Mouse (Mus musculus): ENCODE measurements around the gene Large1. TPM values are rescaled to one million over a fixed set of nuclear protein-coding genes. Genes with fewer than 3 reads are reported as not detected.
A peak's percentile ranks its signal among the peaks of the same experiment; 100 is the strongest.
"Not testable (repeated sequence)": the region's sequence is repeated elsewhere in the genome, so short reads cannot be mapped to it uniquely, and the experiment has no call there.

The Large1 gene
- polyA plus RNA-seq, 1 experiment from 2014 or later: 16.8 TPM

DNA sequence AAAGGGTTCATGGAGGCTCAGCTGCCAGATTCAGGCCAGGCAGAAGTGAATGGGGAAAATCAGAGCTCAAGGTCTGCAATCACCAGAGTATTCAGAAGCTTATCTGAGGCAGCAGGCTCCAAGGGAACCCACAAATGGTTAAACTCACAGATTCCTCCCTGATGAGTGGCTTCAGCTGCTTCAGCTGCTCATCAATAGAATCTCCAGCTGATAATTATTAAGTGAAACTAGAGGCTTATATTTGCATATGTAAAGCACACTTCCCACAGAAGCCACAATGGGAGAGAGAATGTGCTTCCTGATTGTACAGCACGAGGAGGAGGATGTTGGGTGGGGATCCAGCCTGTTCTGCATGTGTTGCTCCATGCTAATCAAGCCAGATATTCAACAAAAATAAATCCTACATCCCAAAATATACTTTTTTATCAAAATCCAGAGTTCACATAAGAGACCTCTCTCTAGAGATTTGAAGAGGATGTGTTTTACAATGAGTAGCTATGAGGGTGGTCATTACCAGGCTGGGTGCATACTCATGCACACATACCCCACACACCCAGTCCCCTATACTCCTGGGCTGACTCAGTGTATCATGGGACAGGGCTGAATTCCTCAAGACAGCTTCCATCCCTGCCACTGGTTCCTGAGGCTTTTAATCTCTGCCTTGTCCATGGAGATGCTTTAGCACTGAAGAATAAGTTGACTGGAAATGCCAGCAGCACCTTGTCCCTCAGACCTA, 210.5 kb downstream of the Large1 start:
- Histone ChIP-seq H3K9me3 (no peaks in the 10 kb centered on the region), H3K4me3 (no peak overlapping the region), H3K36me3 (no peaks in the 10 kb centered on the region), H3K4me1 (peaks cover 12% of the 10 kb centered on the region), H3K4me2 (replicated peaks) (no peak overlapping the region), H3K9ac (replicated peaks) (no peak overlapping the region), H3K27me3 (no peaks in the 10 kb centered on the region), H3K27ac (replicated peaks) (peak overlapping the region; percentile 74)
- 0% methylated on average over 1 of the region's 1 CpGs for WGBS
- ATAC-seq (replicated peaks): peak; percentile 94

DNA sequence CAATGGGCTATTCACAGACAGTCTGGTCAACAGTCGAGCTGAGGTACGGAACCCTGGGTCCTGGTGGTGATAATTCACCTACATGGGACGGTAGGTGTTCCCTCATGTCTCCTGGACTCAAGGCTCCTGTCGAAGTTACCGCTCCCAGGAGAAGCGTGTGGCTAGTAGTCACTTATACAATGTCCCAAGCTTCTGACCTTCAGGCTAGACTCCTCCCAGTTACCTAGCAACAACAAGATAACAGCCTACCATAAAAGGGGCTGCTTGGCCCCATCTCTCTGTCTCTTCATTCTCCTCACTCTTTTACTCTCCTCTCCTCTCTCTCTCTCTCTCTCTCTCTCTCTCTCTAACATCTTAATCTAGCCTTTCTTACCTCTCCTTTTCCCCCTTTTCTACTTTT, 217.9 kb downstream of the Large1 start:
- WGBS: 93% methylated on average over 6 of the region's 6 CpGs

DNA sequence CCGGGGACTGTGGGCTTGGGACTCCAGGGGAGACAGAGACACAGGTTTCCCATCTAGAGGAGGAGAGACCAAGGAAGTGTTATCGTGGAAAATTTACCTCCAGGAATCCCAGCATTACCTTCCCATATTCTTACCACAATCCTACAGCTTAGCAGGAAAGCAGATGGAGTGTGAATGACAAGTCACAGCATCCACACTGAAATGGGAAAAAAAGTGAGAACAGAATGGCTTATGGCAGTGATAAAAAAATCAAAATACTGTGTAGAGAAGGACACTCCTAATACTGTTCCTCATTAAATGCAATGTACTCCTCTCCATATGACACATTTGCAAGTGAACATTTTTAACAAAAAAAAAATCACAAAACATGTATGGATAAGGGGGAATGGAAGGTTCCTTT, 221.3 kb downstream of the Large1 start:
- peak; percentile 81 for ATAC-seq (replicated peaks)
- Histone ChIP-seq H3K9ac (replicated peaks) (no peak overlapping the region), H3K4me3 (no peak overlapping the region), H3K4me2 (replicated peaks) (no peak overlapping the region), H3K36me3 (no peaks in the 10 kb centered on the region), H3K27me3 (no peaks in the 10 kb centered on the region), H3K27ac (replicated peaks) (peak overlapping the region; percentile 51), H3K9me3 (no peaks in the 10 kb centered on the region), H3K4me1 (no peaks in the 10 kb centered on the region)
- 79% methylated on average over 2 of the region's 2 CpGs for WGBS

More for the DNA sequence above, 217.9 kb downstream of the Large1 start:
- Histone ChIP-seq H3K9ac (replicated peaks) (no peak overlapping the region), H3K27ac (replicated peaks) (no peak overlapping the region), H3K4me1 (no peaks in the 10 kb centered on the region), H3K4me3 (no peak overlapping the region), H3K9me3 (no peaks in the 10 kb centered on the region), H3K4me2 (replicated peaks) (no peak overlapping the region), H3K27me3 (no peaks in the 10 kb centered on the region), H3K36me3 (no peaks in the 10 kb centered on the region)
- ATAC-seq (replicated peaks): no peak

DNA sequence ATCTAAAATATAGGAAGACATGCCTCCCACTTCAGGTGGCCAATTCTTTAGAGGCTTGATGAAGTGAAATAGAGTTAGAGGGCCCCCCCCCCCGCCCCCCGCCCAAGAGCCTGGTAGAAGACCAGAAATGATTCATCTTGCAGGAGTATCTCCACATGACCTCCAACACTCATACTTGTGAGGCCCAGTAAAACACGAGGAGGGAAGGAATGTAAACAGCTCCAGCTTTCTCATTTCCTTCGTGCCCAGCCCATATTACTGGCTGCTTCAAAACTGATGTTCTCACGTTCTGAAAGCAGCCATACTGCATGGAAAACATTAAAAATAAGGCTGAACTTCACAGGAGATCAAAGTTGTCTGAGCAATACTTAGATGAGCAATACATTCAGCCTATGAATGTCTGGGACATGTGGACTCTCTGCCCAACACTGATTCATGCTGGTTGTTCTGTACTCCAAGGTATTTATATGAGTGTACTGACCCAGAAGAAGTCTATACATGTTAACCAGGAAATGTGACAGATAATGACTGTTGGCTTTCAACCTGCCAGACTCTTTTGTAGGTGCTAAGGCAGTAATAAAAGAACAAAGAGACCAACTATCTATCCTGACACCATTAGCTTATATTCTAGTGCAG, 229.4 kb downstream of the Large1 start:
- Histone ChIP-seq H3K9me3 (no peaks in the 10 kb centered on the region), H3K27ac (replicated peaks) (no peak overlapping the region), H3K4me3 (no peak overlapping the region), H3K27me3 (no peaks in the 10 kb centered on the region), H3K4me2 (replicated peaks) (no peak overlapping the region), H3K4me1 (no peaks in the 10 kb centered on the region), H3K9ac (replicated peaks) (no peak overlapping the region), H3K36me3 (no peaks in the 10 kb centered on the region)
- no peak for ATAC-seq (replicated peaks)
- 88% methylated on average over 5 of the region's 5 CpGs for WGBS

DNA sequence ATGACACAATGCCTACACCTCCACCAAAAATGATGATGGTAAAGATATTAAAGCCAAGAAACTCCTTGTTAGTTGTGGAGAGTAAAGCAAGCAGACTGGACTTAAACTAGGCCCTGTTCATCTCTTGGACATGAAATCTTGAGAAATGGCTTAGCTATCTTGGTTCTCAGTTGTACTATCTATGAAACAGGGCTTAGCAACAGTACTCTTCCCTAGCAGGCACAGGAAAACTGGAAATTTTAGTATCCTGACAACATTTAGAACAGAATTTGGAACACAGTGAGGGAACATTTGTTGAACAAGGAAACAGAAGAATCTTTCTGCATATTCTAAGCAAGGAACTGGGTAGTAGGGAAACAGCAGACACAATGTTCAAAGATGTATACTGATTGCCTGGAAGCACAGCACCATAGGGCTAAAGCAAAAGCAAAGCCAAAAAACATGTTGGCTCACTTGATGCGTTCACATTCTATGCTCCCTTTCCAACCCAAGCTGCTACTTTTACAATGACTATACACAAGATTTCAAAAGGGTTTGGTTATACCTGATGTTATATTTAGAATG, 240.9 kb downstream of the Large1 start:
- H3K27me3 ChIP-seq: no peaks in the 10 kb centered on the region
- 89% methylated on average over 1 of the region's 1 CpGs for whole genome bisulfite sequencing
- no peak overlapping the region for H3K27ac ChIP-seq (replicated peaks)
- no peaks in the 10 kb centered on the region; the same call in 1 of the 2 replicates for H3K9me3 ChIP-seq
- H3K9ac ChIP-seq (replicated peaks): no peak overlapping the region
- H3K4me2 ChIP-seq (replicated peaks): no peak overlapping the region
- no peak overlapping the region for H3K4me3 ChIP-seq
- no peak for ATAC-seq (replicated peaks)
- no peaks in the 10 kb centered on the region for H3K36me3 ChIP-seq
- no peaks in the 10 kb centered on the region for H3K4me1 ChIP-seq

DNA sequence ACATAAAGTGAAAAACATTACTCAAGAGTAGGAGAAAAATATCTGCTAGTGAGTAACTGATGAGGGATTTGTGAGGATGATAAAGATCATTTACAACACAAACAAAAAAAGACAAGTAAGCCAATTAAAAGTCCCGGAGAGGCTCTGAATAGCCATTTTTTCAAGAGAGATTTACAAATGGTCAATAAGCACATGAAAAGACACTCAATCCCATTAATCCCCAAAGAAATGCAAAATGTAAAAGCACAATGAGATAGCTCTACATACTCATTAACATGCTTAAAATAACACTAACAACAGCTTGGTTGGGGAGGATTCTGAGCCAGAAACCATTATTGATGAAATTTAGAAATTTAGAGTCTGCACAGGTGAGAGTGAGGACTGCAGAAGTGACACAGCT, 249.3 kb downstream of the Large1 start:
- no peak overlapping the region for H3K9ac ChIP-seq (replicated peaks)
- ATAC-seq (replicated peaks): no peak
- H3K4me3 ChIP-seq: no peak overlapping the region
- 0 out of 2 replicates have a peak overlapping the region, but pooled peaks have one; percentile 4 for H3K27ac ChIP-seq (replicated peaks)
- WGBS: 3% methylated on average over 1 of the region's 1 CpGs
- no peaks in the 10 kb centered on the region for H3K4me1 ChIP-seq
- no peaks in the 10 kb centered on the region for H3K36me3 ChIP-seq
- H3K27me3 ChIP-seq: no peaks in the 10 kb centered on the region
- H3K9me3 ChIP-seq: no peaks in the 10 kb centered on the region
- H3K4me2 ChIP-seq (replicated peaks): no peak overlapping the region

DNA sequence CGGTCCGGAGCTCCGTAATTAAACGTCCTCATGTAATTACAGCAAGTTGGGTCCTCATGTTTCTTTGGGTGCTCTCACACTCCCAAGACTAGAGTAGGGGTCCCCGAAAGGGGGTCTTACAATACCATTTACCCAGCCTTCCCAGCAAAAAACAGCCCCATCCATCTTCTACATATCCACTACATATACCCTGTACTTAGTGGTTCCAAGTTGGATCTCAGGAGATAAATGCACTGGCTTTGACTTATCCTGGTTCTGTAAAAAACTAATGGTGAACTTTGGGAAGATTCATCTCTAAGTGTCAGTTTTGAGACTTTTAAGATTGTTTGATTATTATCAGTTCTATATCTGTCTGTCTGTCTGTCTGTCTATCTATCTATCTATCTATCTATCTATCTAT, 252.3 kb downstream of the Large1 start:
- Histone ChIP-seq H3K27me3 (no peaks in the 10 kb centered on the region), H3K4me1 (no peaks in the 10 kb centered on the region), H3K27ac (replicated peaks) (no peak overlapping the region), H3K9ac (replicated peaks) (no peak overlapping the region), H3K36me3 (no peaks in the 10 kb centered on the region), H3K4me2 (replicated peaks) (no peak overlapping the region), H3K9me3 (no peaks in the 10 kb centered on the region), H3K4me3 (no peak overlapping the region)
- WGBS: 92% methylated on average over 5 of the region's 5 CpGs
- ATAC-seq (replicated peaks): no peak

DNA sequence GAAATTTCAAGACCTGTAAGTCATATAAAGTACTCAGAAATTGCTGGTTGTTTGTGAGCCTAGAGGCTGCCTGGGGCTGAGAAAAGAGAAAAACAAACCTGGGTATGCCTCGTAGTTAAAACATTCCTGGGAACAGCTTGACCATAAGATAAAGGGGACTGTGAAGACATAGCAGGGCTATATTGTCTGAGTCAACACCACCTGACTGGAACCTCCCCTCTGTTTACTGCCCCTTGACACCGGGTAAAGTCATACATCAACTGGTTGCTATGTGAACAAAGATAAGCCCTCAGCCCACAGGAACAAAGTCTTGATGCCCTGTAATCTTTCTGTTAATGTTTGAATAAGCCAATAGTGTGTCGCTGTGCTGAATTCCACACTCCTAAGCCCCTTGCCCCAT, 252.7 kb downstream of the Large1 start:
- H3K4me3 ChIP-seq; H3K9me3 ChIP-seq; ATAC-seq (replicated peaks); H3K27me3 ChIP-seq; H3K36me3 ChIP-seq; H3K4me1 ChIP-seq; H3K27ac ChIP-seq (replicated peaks); H3K9ac ChIP-seq (replicated peaks); H3K4me2 ChIP-seq (replicated peaks): not testable (repeated sequence)
- WGBS: 63% methylated on average over 3 of the region's 3 CpGs

DNA sequence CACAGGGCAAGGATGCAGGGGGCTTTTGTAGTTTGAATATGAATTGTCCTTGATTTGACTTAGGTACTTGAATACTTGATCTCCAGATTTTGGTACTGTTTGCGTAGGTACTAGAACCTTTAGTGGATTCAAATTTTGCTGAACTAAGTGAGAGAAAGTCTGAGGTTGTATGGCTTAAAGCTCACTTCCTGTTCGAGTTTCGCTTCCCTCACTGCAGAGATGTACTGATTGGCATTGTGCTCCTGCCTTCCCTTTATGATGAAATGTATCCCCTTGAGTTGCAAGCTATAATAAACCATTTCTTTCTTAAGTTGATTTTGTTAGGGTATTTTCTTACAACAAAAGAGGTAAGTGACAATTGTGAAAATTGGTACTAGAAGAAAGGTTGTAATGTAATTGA, 253.8 kb downstream of the Large1 start:
- Histone ChIP-seq H3K27me3 (no peaks in the 10 kb centered on the region), H3K4me1 (no peaks in the 10 kb centered on the region), H3K36me3 (no peaks in the 10 kb centered on the region), H3K27ac (replicated peaks) (no peak overlapping the region), H3K9me3 (no peaks in the 10 kb centered on the region), H3K4me2 (replicated peaks) (no peak overlapping the region), H3K4me3 (no peak overlapping the region), H3K9ac (replicated peaks) (no peak overlapping the region)
- ATAC-seq (replicated peaks): no peak
- WGBS: 90% methylated on average over 3 of the region's 3 CpGs

DNA sequence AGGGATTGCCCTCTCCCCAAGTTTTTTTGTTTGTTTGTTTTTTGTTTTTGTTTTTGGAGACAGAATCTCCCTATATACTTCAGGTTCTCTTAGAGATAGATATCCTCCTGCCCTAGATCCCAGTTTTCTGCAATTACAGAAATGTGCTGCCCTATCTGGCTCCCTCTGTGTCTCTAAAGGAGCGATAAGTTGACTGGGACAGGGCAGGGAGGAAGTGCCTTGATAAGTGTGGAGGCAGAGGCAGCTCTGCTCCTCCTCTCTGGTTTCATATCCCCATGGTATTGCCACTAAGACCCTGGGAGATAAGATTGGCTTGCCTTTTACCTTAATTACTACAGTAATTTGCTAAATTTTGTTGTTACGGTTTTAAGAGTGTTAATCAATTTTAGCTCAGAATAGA, 256.4 kb downstream of the Large1 start:
- ATAC-seq (replicated peaks): no peak
- Histone ChIP-seq H3K36me3 (no peaks in the 10 kb centered on the region), H3K9me3 (no peaks in the 10 kb centered on the region), H3K27me3 (no peaks in the 10 kb centered on the region), H3K9ac (replicated peaks) (no peak overlapping the region), H3K4me3 (no peak overlapping the region), H3K4me2 (replicated peaks) (no peak overlapping the region), H3K4me1 (no peaks in the 10 kb centered on the region), H3K27ac (replicated peaks) (no peak overlapping the region)
- whole genome bisulfite sequencing: 94% methylated on average over 2 of the region's 2 CpGs

DNA sequence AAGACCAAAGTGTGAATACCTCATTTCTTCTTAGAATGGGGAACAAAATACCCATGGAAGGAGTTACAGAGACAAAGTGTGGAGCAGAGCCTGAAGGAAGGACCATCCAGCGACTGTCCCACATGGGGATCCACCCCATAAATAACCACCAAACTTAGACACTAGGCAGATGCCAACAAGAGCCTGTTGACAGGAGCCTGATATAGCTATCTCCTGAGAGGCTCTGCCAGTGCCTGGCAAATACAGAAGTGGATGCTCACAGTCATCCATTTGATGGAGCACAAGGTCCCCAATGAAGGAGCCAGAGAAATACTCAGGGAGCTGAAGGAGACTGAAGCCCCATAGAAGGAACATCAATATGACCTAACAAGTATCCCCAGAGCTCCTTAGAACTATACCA, 275.6 kb downstream of the Large1 start:
- H3K9me3 ChIP-seq; H3K4me1 ChIP-seq; H3K36me3 ChIP-seq; ATAC-seq (replicated peaks); H3K4me2 ChIP-seq (replicated peaks); H3K27me3 ChIP-seq; H3K4me3 ChIP-seq; H3K9ac ChIP-seq (replicated peaks); H3K27ac ChIP-seq (replicated peaks): not testable (repeated sequence)
- 100% methylated on average over 1 of the region's 1 CpGs for WGBS

DNA sequence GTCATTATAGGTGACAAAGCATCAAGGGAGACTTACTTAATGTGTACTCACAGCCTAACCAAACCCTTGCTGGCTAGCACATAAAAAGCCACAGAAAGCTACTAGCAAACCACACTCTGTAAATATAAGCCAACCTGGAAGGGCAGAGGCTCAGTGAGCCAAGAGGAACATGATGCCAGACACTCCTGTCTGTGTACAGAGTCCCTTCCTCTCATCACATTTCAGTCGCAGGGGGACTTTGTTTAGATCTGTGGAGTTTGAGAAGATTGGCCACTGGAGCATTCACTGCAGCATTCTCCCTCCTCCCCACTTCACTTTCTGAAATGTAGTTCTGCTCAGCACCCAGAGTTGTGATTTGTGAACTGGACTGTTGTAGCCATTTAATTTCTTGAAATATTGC, 291.9 kb downstream of the Large1 start:
- H3K9ac ChIP-seq (replicated peaks): no peak overlapping the region
- no peak overlapping the region for H3K4me3 ChIP-seq
- no peaks in the 10 kb centered on the region for H3K9me3 ChIP-seq
- H3K27ac ChIP-seq (replicated peaks): no peak overlapping the region
- 64% methylated on average over 1 of the region's 1 CpGs for WGBS
- no peak for ATAC-seq (replicated peaks)
- H3K36me3 ChIP-seq: no peaks in the 10 kb centered on the region
- H3K4me2 ChIP-seq (replicated peaks): no peak overlapping the region
- no peaks in the 10 kb centered on the region for H3K27me3 ChIP-seq
- H3K4me1 ChIP-seq: no peaks in the 10 kb centered on the region
